Mouse (Mus musculus) stomach, postnatal 0 days (tissue): ENCODE data around the gene Lgals7. TPM values are rescaled to one million over a fixed set of nuclear protein-coding genes. Genes with fewer than 3 reads are reported as not detected.
A peak's percentile ranks its signal among the peaks of the same experiment; 100 is the strongest.

ENCODE experiments used
- ATAC-seq: fragments of 200-750 bp; cut with Nextera tagmentation; 2 replicates; pipeline ENCODE4 v1.8.0; 2017; ENCODE audit not compliant: low FRiP score, low TSS enrichment
- DNase-seq: peaks from one replicate; pipeline ENCODE4 v3.0.0-alpha.2; 2016; ENCODE audit warnings: low spot score
- H3K27ac ChIP-seq: fragments of 300-500 bp; sonication (generic); replicated peaks from 2 replicates; pipeline ENCODE4 v1.5.1; 2014; ENCODE audit warnings: mild to moderate bottlenecking, control low read depth
- H3K27me3 ChIP-seq: fragments of 300-500 bp; sonication (generic); 2 replicates; pipeline ENCODE4 v1.6.1; 2014; ENCODE audit warnings: low read length; ENCODE audit not compliant: control insufficient read depth, insufficient read depth
- H3K36me3 ChIP-seq: fragments of 300-500 bp; sonication (generic); 2 replicates; pipeline ENCODE4 v1.6.1; 2014; ENCODE audit warnings: low read length, mixed read lengths; ENCODE audit not compliant: control insufficient read depth, insufficient read depth
- H3K4me1 ChIP-seq: fragments of 300-500 bp; sonication (generic); replicated peaks from 2 replicates; pipeline ENCODE4 v1.6.1; 2014; ENCODE audit warnings: antibody characterized with exemption; ENCODE audit not compliant: control insufficient read depth, insufficient read depth
- H3K4me2 ChIP-seq: fragments of 300-500 bp; sonication (generic); replicated peaks from 2 replicates; pipeline ENCODE4 v1.6.1; 2014; ENCODE audit warnings: low read depth, mild to moderate bottlenecking, control low read depth, moderate library complexity
- H3K4me3 ChIP-seq: fragments of 300-500 bp; sonication (generic); 2 replicates; pipeline ENCODE4 v1.5.1; 2014; ENCODE audit warnings: low read depth, low read length, control low read depth
- H3K9ac ChIP-seq: fragments of 300-500 bp; sonication (generic); 2 replicates; pipeline ENCODE4 v1.6.1; 2014; ENCODE audit warnings: mild to moderate bottlenecking, low read length, control low read depth, mixed read lengths
- H3K9me3 ChIP-seq: fragments of 300-500 bp; sonication (generic); 2 replicates; pipeline ENCODE4 v1.6.1; 2016; ENCODE audit warnings: low read length; ENCODE audit not compliant: control insufficient read depth
- CTCF ChIP-seq: IDR thresholded peaks from 2 replicates; pipeline ENCODE4 v1.5.1; 2016; ENCODE audit warnings: antibody characterized with exemption, low read depth, mild to moderate bottlenecking, moderate library complexity
- EP300 ChIP-seq: optimal IDR thresholded peaks from 2 replicates; pipeline ENCODE3; 2016; ENCODE audit warnings: antibody characterized with exemption
- WGBS: fragments of 180-500 bp; shearing (Covaris S2); extraction: QIAGEN DNeasy Blood & Tissue Kit; methylation state at CpG from one replicate; pipeline ENCODE4 v1.1.7; 2014; 5-methylcytosine and 5-hydroxymethylcytosine counted together
- polyA plus RNA-seq: library from polyadenylated mRNA; unstranded; fragments of >200 nt; fragmentation: Nextera tagmentation; extraction: Ambion mirVana; gene quantifications from 2 replicates; pipeline ENCODE4 v1.2.1, GENCODE M21; 2015

Lgals7 gene
- polyA plus RNA-seq, 1 experiment from 2014 or later = 301 TPM

DNA sequence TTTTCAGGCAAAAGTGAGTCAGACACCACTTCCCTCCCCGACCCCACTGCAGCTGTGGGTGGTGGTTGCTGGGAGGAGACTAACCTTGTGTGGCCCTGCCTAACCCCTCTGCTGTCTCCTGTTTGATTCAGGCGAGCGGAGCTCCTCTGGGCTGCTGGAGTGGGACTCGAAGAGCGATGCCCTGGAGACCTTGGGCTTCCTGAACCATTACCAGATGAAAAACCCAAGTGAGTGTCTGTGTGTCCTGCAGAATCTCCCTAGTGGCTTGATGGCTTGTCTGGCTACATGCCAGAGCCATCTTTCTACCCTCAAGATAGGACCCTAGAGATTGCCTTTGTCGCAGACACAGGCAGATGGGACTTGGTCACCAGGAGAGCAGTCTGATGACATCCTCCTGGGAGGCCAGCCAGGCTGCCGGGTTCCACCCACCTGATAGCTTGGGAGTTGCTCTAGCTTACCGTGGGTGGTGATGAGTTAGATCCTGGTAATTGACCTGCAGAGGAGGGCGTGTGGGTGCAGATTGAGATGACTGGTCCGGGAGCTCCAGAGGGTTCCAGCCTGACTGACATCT is 42.3 kb upstream of the Lgals7 start:
- 55% methylated on average over 10 of the region's 10 CpGs for WGBS
- Histone ChIP-seq H3K4me1 (no peaks in the 10 kb centered on the region), H3K36me3 (peaks cover 50% of the 10 kb centered on the region), H3K4me3 (no peak overlapping the region), H3K27ac (peak overlapping the region; percentile 75), H3K9ac (no peak overlapping the region), H3K4me2 (no peak overlapping the region), H3K27me3 (no peaks in the 10 kb centered on the region), H3K9me3 (no peaks in the 10 kb centered on the region)
- DNase-seq (peak; percentile 57), ATAC-seq (no peak)
- no peak for TF ChIP-seq EP300
- TF ChIP-seq CTCF = no peak

DNA sequence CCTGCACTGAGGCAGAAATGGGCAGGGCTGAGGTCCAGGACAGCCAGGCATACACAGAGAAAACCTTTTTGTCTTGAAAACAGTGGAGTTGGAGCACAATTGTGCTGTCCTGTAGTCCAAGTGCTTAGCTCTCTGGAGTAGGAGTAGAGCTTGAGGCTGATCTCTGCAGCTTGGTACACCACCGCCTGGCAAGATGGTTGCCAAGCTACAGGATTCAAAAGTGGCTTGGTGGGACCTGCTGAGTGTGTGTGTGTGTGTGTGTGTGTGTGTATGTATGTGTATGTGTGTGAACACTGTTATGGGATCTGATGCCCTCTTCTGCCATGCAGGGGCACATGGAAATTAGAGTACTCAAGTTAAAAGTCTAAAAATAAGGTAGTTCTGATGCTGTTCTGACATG is 41.1 kb upstream of the Lgals7 start:
- no peak overlapping the region for H3K27ac ChIP-seq
- ATAC-seq (no peak), DNase-seq (peak; percentile 16)
- H3K4me2 ChIP-seq = no peak overlapping the region
- H3K27me3 ChIP-seq = no peaks in the 10 kb centered on the region
- TF ChIP-seq CTCF (no peak), EP300 (no peak)
- no peak overlapping the region for H3K9ac ChIP-seq
- no peaks in the 10 kb centered on the region for H3K4me1 ChIP-seq
- peaks cover 40% of the 10 kb centered on the region for H3K36me3 ChIP-seq
- 63% methylated on average over 1 of the region's 1 CpGs for WGBS
- no peak overlapping the region for H3K4me3 ChIP-seq
- H3K9me3 ChIP-seq = no peaks in the 10 kb centered on the region

DNA sequence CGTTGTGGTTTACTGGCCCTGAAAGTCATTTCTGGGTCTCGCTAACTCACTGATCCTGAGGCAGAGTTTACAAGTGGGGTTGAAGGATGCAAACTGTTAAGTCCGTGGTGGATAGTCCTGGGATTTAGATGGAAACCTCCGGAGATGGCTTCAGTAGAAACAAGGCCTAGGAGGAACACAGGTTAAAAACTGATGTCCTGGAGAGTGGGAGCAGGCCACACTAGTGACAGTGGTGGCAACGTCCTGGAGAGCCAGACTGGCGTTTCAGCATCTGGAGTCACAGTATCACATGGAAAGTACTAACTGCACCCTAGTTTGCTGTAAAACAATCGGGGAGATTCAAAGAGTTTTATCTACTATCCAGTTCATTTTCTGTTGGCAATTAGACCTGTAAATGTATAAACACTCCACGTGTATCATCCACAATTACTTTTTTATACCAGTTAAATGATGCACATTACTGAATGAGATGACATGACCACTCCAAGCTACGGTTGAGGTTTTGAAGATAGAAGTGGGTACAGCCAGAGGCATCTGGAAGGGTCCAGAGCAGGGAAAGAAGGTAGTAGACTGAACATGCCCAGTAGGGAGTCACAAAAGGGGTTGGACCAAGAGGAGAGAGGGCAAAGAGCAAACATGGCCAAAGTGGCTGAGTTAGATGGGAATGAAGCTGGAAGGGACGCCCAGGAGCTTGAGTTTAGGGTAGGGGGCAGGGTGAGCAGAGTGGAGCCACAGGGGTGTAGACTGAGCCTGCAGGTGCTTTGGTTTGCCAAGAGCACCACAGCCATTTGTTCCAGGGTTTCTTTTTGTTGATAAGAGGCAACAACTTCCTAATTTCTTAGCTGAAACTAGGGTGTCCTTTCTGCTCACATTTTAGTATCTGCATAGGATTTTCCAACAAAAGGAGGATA is 40.4 kb upstream of the Lgals7 start:
- TF ChIP-seq EP300 = no peak
- no peak for TF ChIP-seq CTCF
- no peaks in the 10 kb centered on the region for H3K4me1 ChIP-seq
- H3K4me3 ChIP-seq = no peak overlapping the region
- H3K4me2 ChIP-seq = no peak overlapping the region
- peak; percentile 25 for DNase-seq
- H3K27me3 ChIP-seq = no peaks in the 10 kb centered on the region
- WGBS = 48% methylated on average over 10 of the region's 10 CpGs
- peak overlapping the region; percentile 96 for H3K27ac ChIP-seq
- no peaks in the 10 kb centered on the region for H3K9me3 ChIP-seq
- H3K9ac ChIP-seq = no peak overlapping the region
- ATAC-seq = no peak
- peaks cover 34% of the 10 kb centered on the region for H3K36me3 ChIP-seq

DNA sequence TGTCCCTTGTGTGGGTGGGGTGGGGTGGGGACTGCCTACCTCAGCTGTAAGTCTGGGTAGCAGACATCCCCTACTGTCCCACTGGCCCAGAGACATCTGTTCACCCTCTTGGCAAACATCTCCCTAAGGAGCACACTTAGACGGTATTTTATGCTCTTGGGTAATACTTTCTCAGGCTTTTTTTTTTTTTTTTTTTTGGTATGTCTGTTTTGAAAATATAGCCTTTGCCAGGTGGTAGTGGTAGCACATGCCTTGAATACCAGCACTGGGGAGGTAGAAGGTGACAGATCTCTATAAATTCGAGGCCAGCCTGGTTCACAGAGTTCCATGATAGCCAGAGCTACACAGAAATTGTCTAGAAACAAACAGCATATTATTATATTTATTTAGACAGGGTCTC is 39.7 kb upstream of the Lgals7 start:
- no peaks in the 10 kb centered on the region for H3K4me1 ChIP-seq
- no peak overlapping the region for H3K4me2 ChIP-seq
- H3K27me3 ChIP-seq = no peaks in the 10 kb centered on the region
- no peak for DNase-seq
- peaks cover 30% of the 10 kb centered on the region for H3K36me3 ChIP-seq
- 36% methylated on average over 2 of the region's 2 CpGs for whole genome bisulfite sequencing
- no peak for TF ChIP-seq CTCF
- TF ChIP-seq EP300 = no peak
- no peak for ATAC-seq
- H3K27ac ChIP-seq = peak overlapping the region; percentile 96
- no peaks in the 10 kb centered on the region for H3K9me3 ChIP-seq
- H3K9ac ChIP-seq = no peak overlapping the region
- H3K4me3 ChIP-seq = no peak overlapping the region

DNA sequence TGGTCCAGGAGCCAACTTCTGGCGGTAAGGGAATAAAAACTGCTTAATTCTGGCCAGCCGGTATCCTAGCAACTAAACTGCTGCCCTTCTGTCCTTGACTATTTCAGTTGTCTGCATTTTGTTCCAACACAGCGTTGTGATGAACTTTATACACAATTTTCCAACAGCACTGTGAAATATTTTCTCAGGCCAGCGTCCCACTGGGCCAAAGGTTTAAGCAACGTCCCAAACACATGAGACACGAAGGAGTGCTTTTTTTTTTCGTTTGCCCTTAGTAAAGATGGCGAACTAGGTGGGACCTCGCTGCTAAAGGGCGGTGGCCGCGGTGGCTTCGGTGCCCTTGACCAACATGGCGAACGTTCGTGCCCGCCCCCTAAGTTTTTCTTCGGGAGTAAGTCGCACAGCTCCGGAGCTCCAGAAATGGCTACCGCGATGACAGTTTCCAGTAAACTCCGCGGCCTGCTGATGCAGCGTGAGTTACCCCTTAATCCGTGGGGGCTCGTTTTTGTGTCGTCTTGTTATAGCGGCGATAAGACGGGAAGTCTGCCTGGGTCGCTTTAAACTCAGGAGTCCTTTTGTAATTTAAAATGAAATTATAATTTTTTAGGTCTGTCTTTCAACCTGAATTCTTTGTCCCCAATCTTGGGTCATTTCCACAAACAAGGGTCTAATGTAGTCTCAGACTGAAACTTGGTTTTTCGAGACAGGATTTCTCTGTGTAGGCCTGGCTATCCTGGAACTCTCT is 38.5 kb upstream of the Lgals7 start, which contains the start of gene Ech1:
TSS of gene Ech1 (plus strand) at position 277 of the 745 bp plus-strand sequence.
- H3K27ac ChIP-seq = peak within 1 kb of the TSS; percentile 96
- H3K9me3 ChIP-seq = no peaks in the 10 kb centered on the region
- H3K9ac ChIP-seq = peak within 1 kb of the TSS; percentile 76
- H3K36me3 ChIP-seq = peaks cover 29% of the 10 kb centered on the region
- H3K27me3 ChIP-seq = no peaks in the 10 kb centered on the region
- DNase-seq = peak; percentile 94
- WGBS = 1% methylated on average over 33 of the region's 33 CpGs
- peak within 1 kb of the TSS; percentile 54 for H3K4me2 ChIP-seq
- peak; percentile 79 for ATAC-seq
- H3K4me3 ChIP-seq = peak within 1 kb of the TSS; percentile 50
- no peaks in the 10 kb centered on the region for H3K4me1 ChIP-seq
- TF ChIP-seq EP300 (peak; percentile 73), CTCF (no peak)
